Mouse (Mus musculus) heart, embryonic 14.5 days (tissue): ENCODE measurements around the gene Slc1a3. TPM values are rescaled to one million over a fixed set of nuclear protein-coding genes. Genes with fewer than 3 reads are reported as not detected.
A peak's percentile ranks its signal among the peaks of the same experiment; 100 is the strongest.

Experiments
- ATAC-seq: fragments of 200-750 bp; cut with Nextera tagmentation; 2 replicates; pipeline ENCODE4 v1.8.0; 2017; ENCODE audit warnings: low read depth, moderate TSS enrichment; ENCODE audit not compliant: insufficient number of reproducible peaks, insufficient read depth, low FRiP score
- H3K27ac ChIP-seq, 2 experiments: fragments of 200-500 bp in 1 of 2; fragments of 300-500 bp in 1 of 2; sonication (generic) in 1 of 2; replicated peaks in 1 of 2; 2 replicates each; pipeline ENCODE4 v1.5.1; 2012 to 2014; ENCODE audit warnings: low read depth in 2 of 2, low read length in 2 of 2, control low read depth in 1 of 2, mild to moderate bottlenecking in 1 of 2, mixed read lengths in 1 of 2; ENCODE audit not compliant: control insufficient read depth in 1 of 2, insufficient read depth in 1 of 2
- H3K27me3 ChIP-seq: fragments of 300-500 bp; sonication (generic); 2 replicates; pipeline ENCODE4 v1.6.1; 2014; ENCODE audit warnings: mild to moderate bottlenecking, low read length, control low read depth; ENCODE audit not compliant: control insufficient read depth, insufficient read depth
- H3K36me3 ChIP-seq: fragments of 300-500 bp; sonication (generic); 2 replicates; pipeline ENCODE4 v1.6.1; 2014; ENCODE audit warnings: mild to moderate bottlenecking, control low read depth, low read length, mixed read lengths; ENCODE audit not compliant: control insufficient read depth, insufficient read depth
- H3K4me1 ChIP-seq, 2 experiments: fragments of 200-500 bp in 1 of 2; fragments of 300-500 bp in 1 of 2; sonication (generic) in 1 of 2; 2 replicates each; pipeline ENCODE4 v1.6.1; 2012 to 2014; ENCODE audit warnings: low read length in 2 of 2, control low read depth in 1 of 2, mixed read lengths in 1 of 2; ENCODE audit not compliant: control insufficient read depth in 2 of 2, insufficient read depth in 2 of 2
- H3K4me2 ChIP-seq: fragments of 300-500 bp; sonication (generic); 2 replicates; pipeline ENCODE4 v1.6.1; 2014; ENCODE audit warnings: mild to moderate bottlenecking, low read length
- H3K4me3 ChIP-seq, 2 experiments: fragments of 200-500 bp in 1 of 2; fragments of 300-500 bp in 1 of 2; sonication (generic) in 1 of 2; 2 replicates each; pipeline ENCODE4 v1.5.1; 2012 to 2014; ENCODE audit warnings: low read length in 2 of 2, mild to moderate bottlenecking in 2 of 2, control low read depth in 1 of 2, low read depth in 1 of 2, moderate library complexity in 1 of 2; ENCODE audit not compliant: control insufficient read depth in 1 of 2, insufficient read depth in 1 of 2
- H3K9ac ChIP-seq: fragments of 300-500 bp; sonication (generic); 2 replicates; pipeline ENCODE4 v1.6.1; 2014; ENCODE audit warnings: mild to moderate bottlenecking, low read length
- H3K9me3 ChIP-seq: fragments of 300-500 bp; sonication (generic); 2 replicates; pipeline ENCODE4 v1.6.1; 2016; ENCODE audit warnings: low read length, control low read depth; ENCODE audit not compliant: control insufficient read depth
- WGBS: fragments of 180-500 bp; shearing (Covaris S2); extraction: QIAGEN DNeasy Blood & Tissue Kit; methylation state at CpG from one replicate; pipeline ENCODE4 v1.1.7; 2014; 5-methylcytosine and 5-hydroxymethylcytosine counted together
- polyA plus RNA-seq: library from polyadenylated mRNA; unstranded; fragments of >200 nt; fragmentation: Nextera tagmentation; extraction: Ambion mirVana; gene quantifications from 2 replicates; pipeline ENCODE4 v1.2.1, GENCODE M21; 2014

The Slc1a3 gene
- polyA plus RNA-seq, result 13.3 and 13.7 TPM in 2 replicates

DNA sequence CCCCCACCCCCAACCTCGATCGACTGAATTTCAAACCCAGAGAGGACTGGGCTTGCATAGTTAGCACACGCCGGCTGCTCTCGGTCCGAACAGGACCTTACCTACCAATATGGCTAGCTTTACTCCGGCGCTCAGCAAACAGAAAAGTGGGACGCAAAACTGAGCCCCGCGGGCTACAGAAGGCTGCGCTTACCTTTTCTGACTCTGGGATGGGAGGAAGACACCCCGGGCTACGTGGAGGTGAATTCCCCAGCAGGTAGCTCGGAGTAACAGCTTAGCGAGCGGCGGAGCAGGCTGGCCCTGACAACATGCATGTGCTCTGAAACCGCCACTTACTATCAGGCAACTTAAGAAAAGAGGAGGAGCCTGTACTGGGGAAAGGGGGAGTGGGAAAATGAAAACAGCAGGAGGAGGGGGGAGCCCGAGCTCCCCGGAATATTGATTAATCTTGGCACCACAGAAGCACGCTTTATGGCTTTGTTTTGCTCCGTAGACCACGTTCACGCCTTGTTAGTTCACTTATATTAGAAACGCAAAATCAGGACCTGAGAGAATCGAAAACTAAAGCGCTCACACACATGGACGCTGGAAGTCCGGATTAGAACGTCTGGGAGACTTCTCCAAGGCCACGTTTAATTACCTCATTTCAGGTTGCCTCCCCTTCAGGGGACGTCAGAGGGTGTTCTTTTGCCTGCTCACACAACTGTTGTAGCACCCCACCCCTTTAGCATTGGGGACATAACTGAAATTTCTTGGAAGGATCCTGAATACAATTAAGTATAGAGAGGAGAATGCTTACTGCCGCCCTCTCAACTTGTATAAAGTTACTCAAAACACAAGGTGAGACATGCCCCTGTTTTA, at the start of gene Slc1a3:
TSS of gene Slc1a3 (minus strand) at position 619 of the 861 bp plus-strand sequence.
- H3K4me3 ChIP-seq, result peak within 1 kb of the TSS; percentile 70 to 71
- no peaks in the 10 kb centered on the region for H3K36me3 ChIP-seq
- peak within 1 kb of the TSS; percentile 75 for H3K9ac ChIP-seq
- no peaks in the 10 kb centered on the region for H3K27me3 ChIP-seq
- H3K27ac ChIP-seq, result peak within 1 kb of the TSS; percentile 46 to 69
- H3K9me3 ChIP-seq, result no peaks in the 10 kb centered on the region
- peak within 1 kb of the TSS; percentile 77 for H3K4me2 ChIP-seq
- peaks cover 0 to 8% of the 10 kb centered on the region in 2 experiments; a peak in 1 of 4 replicates for H3K4me1 ChIP-seq
- 1% methylated on average over 34 of the region's 34 CpGs for WGBS
- peak; percentile 57; the same call in 1 of the 2 replicates for ATAC-seq

DNA sequence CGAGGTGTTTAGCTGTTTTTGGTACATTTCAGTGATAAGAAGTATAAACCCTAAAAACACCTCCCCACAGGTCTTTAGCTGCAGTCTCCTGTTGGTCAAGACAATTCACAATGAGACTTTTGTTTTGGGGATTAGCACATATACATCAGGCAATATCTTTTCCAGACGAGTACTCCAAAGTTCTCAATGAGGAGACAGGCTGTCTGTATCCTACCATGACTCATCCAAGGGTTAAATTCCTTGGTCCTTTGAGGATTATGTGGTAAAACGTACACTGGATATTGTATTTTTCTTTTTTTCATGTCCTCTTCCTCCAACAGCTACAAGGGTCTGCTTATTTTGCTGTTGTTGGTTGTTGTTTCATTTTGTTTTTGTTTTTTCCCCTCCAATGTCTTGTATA, 48.5 kb upstream of the Slc1a3 start:
- H3K36me3 ChIP-seq, result no peaks in the 10 kb centered on the region
- H3K4me2 ChIP-seq, result no peak overlapping the region
- no peak overlapping the region for H3K9ac ChIP-seq
- WGBS, result 58% methylated on average over 3 of the region's 3 CpGs
- no peak overlapping the region for H3K4me3 ChIP-seq
- H3K27me3 ChIP-seq, result no peaks in the 10 kb centered on the region
- ATAC-seq, result no peak
- H3K9me3 ChIP-seq, result no peaks in the 10 kb centered on the region
- peaks cover 6 to 14% of the 10 kb centered on the region in 2 experiments for H3K4me1 ChIP-seq
- no peak overlapping the region for H3K27ac ChIP-seq

DNA sequence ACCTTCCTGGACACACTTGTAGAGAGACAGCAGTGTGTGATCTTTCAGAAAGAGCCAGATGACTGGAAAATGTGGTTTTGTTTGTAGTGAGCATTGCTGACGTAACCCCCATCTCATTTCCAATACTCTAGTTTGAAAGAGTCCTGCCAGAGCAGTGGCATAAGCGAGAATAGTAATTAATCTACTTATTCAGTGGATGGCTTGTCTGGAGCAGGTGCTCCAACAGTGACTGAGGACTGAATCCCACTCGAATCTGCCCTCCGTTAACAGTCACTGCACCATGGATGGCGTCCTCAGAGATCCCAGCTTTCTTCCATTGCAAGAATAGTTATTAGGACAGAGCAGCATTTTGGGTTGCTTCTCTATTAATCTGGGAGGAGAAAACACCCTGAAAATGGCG, 45.9 kb upstream of the Slc1a3 start:
- H3K27me3 ChIP-seq, result no peaks in the 10 kb centered on the region
- no peaks in the 10 kb centered on the region for H3K36me3 ChIP-seq
- H3K4me1 ChIP-seq, result peaks cover 0 to 1% of the 10 kb centered on the region in 2 experiments; a peak in 2 of 4 replicates
- H3K9me3 ChIP-seq, result no peaks in the 10 kb centered on the region
- no peak for ATAC-seq
- H3K4me3 ChIP-seq, result no peak overlapping the region
- no peak overlapping the region for H3K9ac ChIP-seq
- no peak overlapping the region for H3K27ac ChIP-seq
- WGBS, result 83% methylated on average over 6 of the region's 6 CpGs
- no peak overlapping the region for H3K4me2 ChIP-seq

DNA sequence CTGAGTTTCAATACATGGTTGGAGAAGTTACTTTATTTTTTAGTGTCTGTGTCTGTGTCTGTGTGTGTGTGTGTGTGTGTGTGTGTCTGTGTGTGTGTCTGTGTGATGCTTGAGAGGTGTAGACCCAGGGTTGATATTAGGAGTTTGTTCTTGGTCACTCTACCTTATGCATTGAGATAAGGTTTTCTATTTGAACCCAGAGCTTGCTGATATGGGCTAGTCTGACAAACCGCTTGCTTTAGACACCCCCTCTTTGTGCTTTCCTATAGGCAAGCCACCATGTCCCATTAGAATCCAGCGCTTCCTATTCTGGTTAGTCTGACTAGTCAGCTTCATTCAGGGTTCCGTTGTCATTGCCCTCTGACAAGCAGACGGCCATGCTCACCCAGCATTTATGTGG, 39.2 kb upstream of the Slc1a3 start:
- Histone ChIP-seq H3K4me1 (no peaks in the 10 kb centered on the region), H3K27me3 (no peaks in the 10 kb centered on the region), H3K4me3 (no peak overlapping the region), H3K9ac (no peak overlapping the region), H3K36me3 (no peaks in the 10 kb centered on the region), H3K9me3 (peaks cover 4% of the 10 kb centered on the region; the same call in 1 of the 2 replicates), H3K27ac (no peak overlapping the region), H3K4me2 (no peak overlapping the region)
- WGBS, result 79% methylated on average over 4 of the region's 4 CpGs
- ATAC-seq, result no peak

DNA sequence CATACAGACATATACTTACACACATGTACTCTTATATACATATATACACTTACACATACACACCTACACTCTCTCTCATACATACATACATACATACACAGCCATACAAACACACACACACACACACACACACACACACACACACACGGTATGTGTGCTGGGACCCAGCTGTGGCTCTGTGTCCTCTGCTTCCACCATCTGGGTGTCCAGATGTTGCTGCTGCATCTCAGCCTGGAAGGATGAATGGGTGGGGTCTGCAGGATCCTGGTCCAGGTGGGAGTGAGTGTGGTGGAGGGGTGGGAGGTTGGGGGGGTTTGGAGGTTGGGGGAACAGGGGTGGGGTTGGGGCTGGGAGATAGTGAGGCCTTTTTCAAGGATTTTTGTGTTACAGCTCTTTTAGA, 38.2 kb upstream of the Slc1a3 start:
- Histone ChIP-seq H3K4me3 (no peak overlapping the region), H3K4me1 (no peaks in the 10 kb centered on the region), H3K9ac (no peak overlapping the region), H3K36me3 (no peaks in the 10 kb centered on the region), H3K4me2 (no peak overlapping the region), H3K27me3 (no peaks in the 10 kb centered on the region), H3K27ac (no peak overlapping the region), H3K9me3 (peaks cover 4% of the 10 kb centered on the region; the same call in 1 of the 2 replicates)
- WGBS, result 100% methylated on average over 1 of the region's 1 CpGs
- ATAC-seq, result no peak

DNA sequence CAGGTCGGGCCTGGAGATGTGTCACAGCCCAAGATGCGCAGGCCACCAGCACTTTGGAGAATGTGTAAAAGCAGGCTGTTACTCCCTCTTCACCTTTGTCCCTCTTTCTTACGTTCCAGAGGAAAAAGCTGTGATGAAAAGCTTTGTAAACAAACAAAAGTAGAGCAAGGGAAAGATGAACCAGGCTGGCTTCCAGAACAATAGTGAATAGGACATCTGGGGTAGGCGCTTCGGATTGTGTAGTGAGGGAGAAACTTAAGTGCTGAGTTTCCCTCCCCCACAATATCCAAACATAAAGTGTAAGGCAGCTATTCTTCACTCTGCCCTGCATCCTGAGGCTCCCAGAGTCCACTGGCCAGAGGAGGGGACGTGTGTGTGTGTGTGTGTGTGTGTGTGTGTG, 31.0 kb upstream of the Slc1a3 start:
- H3K9ac ChIP-seq, result no peak overlapping the region
- no peaks in the 10 kb centered on the region for H3K27me3 ChIP-seq
- H3K36me3 ChIP-seq, result no peaks in the 10 kb centered on the region
- no peak overlapping the region for H3K4me3 ChIP-seq
- H3K9me3 ChIP-seq, result peaks cover 4% of the 10 kb centered on the region; the same call in 1 of the 2 replicates
- 63% methylated on average over 6 of the region's 6 CpGs for WGBS
- H3K4me1 ChIP-seq, result no peaks in the 10 kb centered on the region
- H3K27ac ChIP-seq, result no peak overlapping the region
- no peak for ATAC-seq
- H3K4me2 ChIP-seq, result no peak overlapping the region

DNA sequence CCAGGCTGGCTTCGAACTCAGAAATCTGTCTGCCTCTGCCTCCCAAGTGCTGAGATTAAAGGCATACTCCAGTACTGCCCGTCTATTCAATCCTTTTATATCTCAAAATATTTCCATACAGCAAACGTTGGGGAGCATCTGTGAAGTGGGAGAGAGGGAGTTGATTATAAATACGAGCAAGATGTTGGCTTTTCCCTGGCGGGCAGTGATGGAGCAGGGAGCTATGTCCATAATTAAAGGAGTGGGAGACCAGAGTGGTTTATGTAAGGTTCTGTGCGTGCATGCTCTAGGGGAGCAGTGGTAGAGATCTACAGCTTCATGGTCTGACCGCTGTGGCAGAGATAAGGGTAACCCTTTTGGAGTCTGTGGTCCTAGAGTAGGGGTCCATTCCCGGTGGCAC, 30.2 kb upstream of the Slc1a3 start:
- H3K27me3 ChIP-seq, result no peaks in the 10 kb centered on the region
- H3K4me2 ChIP-seq, result no peak overlapping the region
- H3K4me1 ChIP-seq, result no peaks in the 10 kb centered on the region
- WGBS, result 88% methylated on average over 8 of the region's 8 CpGs
- H3K9ac ChIP-seq, result no peak overlapping the region
- no peak overlapping the region for H3K4me3 ChIP-seq
- H3K9me3 ChIP-seq, result peaks cover 4% of the 10 kb centered on the region; the same call in 1 of the 2 replicates
- no peak for ATAC-seq
- no peak overlapping the region for H3K27ac ChIP-seq
- H3K36me3 ChIP-seq, result no peaks in the 10 kb centered on the region
